Mouse (Mus musculus) neural tube, embryonic 14.5 days (tissue): ENCODE results near the gene Klhdc4. TPM values are rescaled to one million over a fixed set of nuclear protein-coding genes. Genes with fewer than 3 reads are reported as not detected.

Experiments used
- ATAC-seq: fragments of 200-750 bp; cut with Nextera tagmentation; 2 replicates; pipeline ENCODE4 v1.8.0; 2017; ENCODE audit warnings: low read depth, mild to moderate bottlenecking, moderate TSS enrichment, moderate library complexity
- H3K27ac ChIP-seq: fragments of 300-500 bp; sonication (generic); 2 replicates; pipeline ENCODE4 v1.5.1; 2014; ENCODE audit warnings: low read depth, mild to moderate bottlenecking, control low read depth, low read length, moderate library complexity, mixed read lengths
- H3K27me3 ChIP-seq: fragments of 300-500 bp; sonication (generic); 2 replicates; pipeline ENCODE4 v1.6.1; 2014; ENCODE audit warnings: low read length; ENCODE audit not compliant: control insufficient read depth, insufficient read depth
- H3K36me3 ChIP-seq: fragments of 300-500 bp; sonication (generic); 2 replicates; pipeline ENCODE4 v1.6.1; 2014; ENCODE audit warnings: low read length, mixed read lengths; ENCODE audit not compliant: control insufficient read depth, insufficient read depth
- H3K4me1 ChIP-seq: fragments of 300-500 bp; sonication (generic); 2 replicates; pipeline ENCODE4 v1.6.1; 2014; ENCODE audit warnings: low read length; ENCODE audit not compliant: control insufficient read depth, insufficient read depth
- H3K4me2 ChIP-seq: fragments of 300-500 bp; sonication (generic); 2 replicates; pipeline ENCODE4 v1.6.1; 2014; ENCODE audit warnings: mild to moderate bottlenecking, low read depth, low read length, control low read depth
- H3K4me3 ChIP-seq: fragments of 300-500 bp; sonication (generic); 2 replicates; pipeline ENCODE4 v1.5.1; 2014; ENCODE audit warnings: low read depth, low read length, control low read depth, mixed read lengths
- H3K9ac ChIP-seq: fragments of 300-500 bp; sonication (generic); replicated peaks from 2 replicates; pipeline ENCODE4 v1.6.1; 2014; ENCODE audit warnings: low read depth, mild to moderate bottlenecking, control low read depth, low read length, mixed read lengths
- H3K9me3 ChIP-seq: fragments of 300-500 bp; sonication (generic); 2 replicates; pipeline ENCODE4 v1.6.1; 2016; ENCODE audit warnings: low read length; ENCODE audit not compliant: control insufficient read depth
- WGBS: fragments of 180-500 bp; shearing (Covaris S2); extraction: QIAGEN DNeasy Blood & Tissue Kit; methylation state at CpG from one replicate; pipeline ENCODE4 v1.1.7; 2014; 5-methylcytosine and 5-hydroxymethylcytosine counted together
- polyA plus RNA-seq: library from polyadenylated mRNA; unstranded; fragments of >200 nt; fragmentation: Nextera tagmentation; extraction: Ambion mirVana; gene quantifications from 2 replicates; pipeline ENCODE4 v1.2.1, GENCODE M21; 2014

The Klhdc4 gene
- polyA plus RNA-seq, 1 experiment from 2014 or later, result 43.7 TPM

GRCm38 (mm10) chr8:121758470-121758869 lies 70.9 kb downstream of the Klhdc4 start:
- H3K4me2 ChIP-seq, result no peak overlapping the region
- H3K9me3 ChIP-seq, result no peaks in the 10 kb centered on the region
- H3K4me1 ChIP-seq, result no peaks in the 10 kb centered on the region
- H3K27ac ChIP-seq, result no peak overlapping the region
- no peak overlapping the region for H3K4me3 ChIP-seq
- ATAC-seq, result no peak
- 86% methylated on average over 12 of the region's 12 CpGs for WGBS
- H3K9ac ChIP-seq, result no peak overlapping the region
- no peaks in the 10 kb centered on the region for H3K27me3 ChIP-seq
- no peaks in the 10 kb centered on the region; the same call in 1 of the 2 replicates for H3K36me3 ChIP-seq

GRCm38 (mm10) chr8:121751407-121751806 lies 78.0 kb downstream of the Klhdc4 start:
- no peak for ATAC-seq
- Histone ChIP-seq H3K9me3 (no peaks in the 10 kb centered on the region), H3K9ac (no peak overlapping the region), H3K4me2 (no peak overlapping the region), H3K27me3 (no peaks in the 10 kb centered on the region), H3K27ac (no peak overlapping the region), H3K36me3 (no peaks in the 10 kb centered on the region; the same call in 1 of the 2 replicates), H3K4me1 (no peaks in the 10 kb centered on the region), H3K4me3 (no peak overlapping the region)
- WGBS, result 21% methylated on average over 3 of the region's 3 CpGs

GRCm38 (mm10) chr8:121750512-121750911 lies 78.9 kb downstream of the Klhdc4 start:
- Histone ChIP-seq H3K9ac (no peak overlapping the region), H3K4me1 (no peaks in the 10 kb centered on the region), H3K4me3 (no peak overlapping the region), H3K9me3 (no peaks in the 10 kb centered on the region), H3K27me3 (no peaks in the 10 kb centered on the region), H3K4me2 (no peak overlapping the region), H3K36me3 (no peaks in the 10 kb centered on the region; the same call in 1 of the 2 replicates), H3K27ac (no peak overlapping the region)
- no peak for ATAC-seq
- WGBS, result 48% methylated on average over 3 of the region's 3 CpGs

GRCm38 (mm10) chr8:121749501-121749900 lies 79.9 kb downstream of the Klhdc4 start:
- no peak overlapping the region for H3K9ac ChIP-seq
- no peaks in the 10 kb centered on the region for H3K9me3 ChIP-seq
- H3K4me3 ChIP-seq, result no peak overlapping the region
- ATAC-seq, result no peak
- H3K4me2 ChIP-seq, result no peak overlapping the region
- H3K27ac ChIP-seq, result no peak overlapping the region
- no peaks in the 10 kb centered on the region for H3K4me1 ChIP-seq
- WGBS, result 83% methylated on average over 9 of the region's 9 CpGs
- no peaks in the 10 kb centered on the region for H3K27me3 ChIP-seq
- H3K36me3 ChIP-seq, result no peaks in the 10 kb centered on the region; the same call in 1 of the 2 replicates

Other genes with a start within 250 kb of the Klhdc4 start
- 427 and 428 TPM in 2 replicates for gene Map1lc3b, start 239.2 kb downstream of the Klhdc4 start, polyA plus RNA-seq
- 36.2 and 40.2 TPM in 2 replicates for gene Zcchc14, start 176.7 kb downstream of the Klhdc4 start, polyA plus RNA-seq
- 84.2 and 89.0 TPM in 2 replicates for gene Jph3, start 99.9 kb downstream of the Klhdc4 start, polyA plus RNA-seq
- 38.1 and 50.7 TPM in 2 replicates for gene Slc7a5, start 78.1 kb upstream of the Klhdc4 start, polyA plus RNA-seq
- gene Car5a, start 115.3 kb upstream of the Klhdc4 start, polyA plus RNA-seq, result 0.16 TPM in 1 of 2 replicates, not detected in the other
- gene Banp, start 120.2 kb upstream of the Klhdc4 start, polyA plus RNA-seq, result 47.2 and 53.9 TPM in 2 replicates